ENCODE assay signal across 10 mouse cellular contexts in the genomic region with DNA sequence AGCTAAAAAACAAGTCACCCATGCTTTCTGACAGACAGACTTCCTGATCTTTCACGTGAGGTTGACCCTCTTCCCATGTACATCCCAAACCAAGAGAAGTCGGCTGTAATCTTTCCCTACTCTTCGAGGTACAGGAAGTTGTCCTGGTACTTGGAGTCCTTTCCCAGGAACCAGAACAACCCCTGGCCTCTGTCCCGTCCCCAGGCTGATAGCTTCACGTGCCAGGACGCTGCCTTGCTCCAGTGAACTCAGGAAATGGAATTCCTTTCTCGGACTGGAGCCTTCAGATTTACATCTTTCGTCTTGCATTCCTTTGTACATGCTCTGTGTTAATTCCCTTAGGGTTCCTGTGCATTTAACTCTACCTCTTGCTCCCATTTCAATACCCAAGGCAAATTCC.
A peak's percentile ranks its signal among the peaks of the same experiment; 100 is the strongest.
DNase-seq lines count a peak whose midpoint lies in the region; ATAC-seq and TF ChIP-seq lines count a peak whose summit lies in the region.
"Had no signal": no experiment of that assay in that cellular context is flagged by ENCODE, and none has a peak within 500 bp of the region (broad histone marks: within the 10 kb centered on the region; RNA-seq: fewer than 3 reads in every experiment).

No protein-coding gene starts in this region.

- no peaks in the 10 kb centered on the region for H3K36me3 ChIP-seq in heart, embryonic 11.5 days (ENCODE audit: control insufficient read depth, insufficient read depth, low read length)
- no peaks in the 10 kb centered on the region for H3K36me3 ChIP-seq in forebrain, embryonic 12.5 days (replicated peaks)
- H3K36me3 ChIP-seq in intestine, postnatal 0 days (ENCODE audit: control insufficient read depth, insufficient read depth) = no peaks in the 10 kb centered on the region
- H3K36me3 ChIP-seq: limb, embryonic 15.5 days had no signal

- H3K4me3 ChIP-seq in heart, embryonic 11.5 days (ENCODE audit: low read depth, low read length) = no peak overlapping the region
- no peak overlapping the region for H3K4me3 ChIP-seq in gastrocnemius, adult 2 months
- no peak overlapping the region for H3K4me3 ChIP-seq in forebrain, embryonic 12.5 days (replicated peaks)
- no peak overlapping the region for H3K4me3 ChIP-seq in layer of hippocampus, adult 2 months
- no peak overlapping the region for H3K4me3 ChIP-seq in intestine, postnatal 0 days (ENCODE audit: low read depth, low read length)
- H3K4me3 ChIP-seq: limb, embryonic 15.5 days had no signal

- H3K9me3 ChIP-seq in heart, embryonic 11.5 days (replicated peaks; ENCODE audit: control insufficient read depth, low read length) = no peaks in the 10 kb centered on the region
- no peaks in the 10 kb centered on the region for H3K9me3 ChIP-seq in forebrain, embryonic 12.5 days
- H3K9me3 ChIP-seq in intestine, postnatal 0 days (ENCODE audit: control insufficient read depth) = no peaks in the 10 kb centered on the region
- H3K9me3 ChIP-seq: limb, embryonic 15.5 days had no signal

- intact Hi-C loops in gastrocnemius, adult 2 months (cut with DNase I) = no loop called here

- no peak overlapping the region for H3K27ac ChIP-seq in heart, embryonic 11.5 days (ENCODE audit: low read depth, low read length)
- H3K27ac ChIP-seq in gastrocnemius, adult 2 months = no peak overlapping the region
- H3K27ac ChIP-seq in forebrain, embryonic 12.5 days = no peak overlapping the region
- no peak overlapping the region for H3K27ac ChIP-seq in layer of hippocampus, adult 2 months
- no peak overlapping the region for H3K27ac ChIP-seq in intestine, postnatal 0 days (ENCODE audit: low read depth, low read length)
- H3K27ac ChIP-seq: limb, embryonic 15.5 days had no signal

- DNase-seq in heart, adult 18-20 months = peak; percentile 54 to 82
- peak; percentile 52 for DNase-seq in gastrocnemius, adult 2 months
- peak; percentile 75 for DNase-seq in kidney, adult 9 months
- DNase-seq in ovary, postnatal 14 days (ENCODE audit: low spot score) = peak; percentile 23
- no peak for DNase-seq in layer of hippocampus, adult 2 months (ENCODE audit: low spot score in 2 of 2)

- no peak for TF ChIP-seq CTCF in gastrocnemius, adult 2 months (IDR thresholded peaks at IDR 0.05)
- TF ChIP-seq CTCF in layer of hippocampus, adult 2 months (conservative IDR thresholded peaks at IDR 0.05) = no peak
- no peak for TF ChIP-seq CTCF in intestine, postnatal 0 days (IDR thresholded peaks at IDR 0.05; ENCODE audit: low read depth)

- no peaks in the 10 kb centered on the region; the same call in 1 of the 2 replicates for H3K4me1 ChIP-seq in heart, embryonic 11.5 days (ENCODE audit: control insufficient read depth, insufficient read depth, low read length)
- H3K4me1 ChIP-seq in forebrain, embryonic 12.5 days = no peaks in the 10 kb centered on the region
- no peaks in the 10 kb centered on the region for H3K4me1 ChIP-seq in intestine, postnatal 0 days (replicated peaks; ENCODE audit: control insufficient read depth, insufficient read depth, low read length)
- H3K4me1 ChIP-seq: limb, embryonic 15.5 days had no signal

- ATAC-seq in heart, embryonic 11.5 days (replicated peaks; ENCODE audit: insufficient number of reproducible peaks, low FRiP score, low TSS enrichment) = no peak
- no peak for ATAC-seq in forebrain, embryonic 12.5 days (ENCODE audit: low FRiP score)
- no peak for ATAC-seq in intestine, postnatal 0 days
- ATAC-seq: hindbrain, embryonic 16.5 days had no signal

- no peak overlapping the region for H3K4me2 ChIP-seq in heart, embryonic 11.5 days
- H3K4me2 ChIP-seq in forebrain, embryonic 12.5 days = no peak overlapping the region
- H3K4me2 ChIP-seq in intestine, postnatal 0 days (replicated peaks; ENCODE audit: low read depth) = no peak overlapping the region
- H3K4me2 ChIP-seq: limb, embryonic 15.5 days had no signal

- no peaks in the 10 kb centered on the region for H3K27me3 ChIP-seq in heart, embryonic 11.5 days (ENCODE audit: control insufficient read depth, insufficient read depth, low read length)
- no peaks in the 10 kb centered on the region for H3K27me3 ChIP-seq in forebrain, embryonic 12.5 days
- H3K27me3 ChIP-seq in intestine, postnatal 0 days (replicated peaks; ENCODE audit: control insufficient read depth, insufficient read depth, low read length) = no peaks in the 10 kb centered on the region

- 23% methylated on average over 8 of the region's 8 CpGs for WGBS in heart, embryonic 11.5 days (ENCODE audit: insufficient replicate concordance)
- WGBS in forebrain, embryonic 12.5 days = 54% methylated on average over 8 of the region's 8 CpGs
- 41% methylated on average over 8 of the region's 8 CpGs for WGBS in intestine, postnatal 0 days

- H3K9ac ChIP-seq in heart, embryonic 11.5 days (ENCODE audit: low read depth, low read length) = no peak overlapping the region
- H3K9ac ChIP-seq in forebrain, embryonic 12.5 days = no peak overlapping the region
- H3K9ac ChIP-seq in intestine, postnatal 0 days (ENCODE audit: low read depth, low read length) = no peak overlapping the region
- H3K9ac ChIP-seq: limb, embryonic 15.5 days had no signal

Comparison
In these comparisons a context has a peak if more than half of its experiments do, and no peak if none do; other contexts are left out.
1. DNase-seq: peak in heart, adult 18-20 months (2 of 2), gastrocnemius, adult 2 months (single experiment), kidney, adult 9 months (single experiment) and ovary, postnatal 14 days (single experiment); none in layer of hippocampus, adult 2 months (0 of 2).